Mouse (Mus musculus): ENCODE data around the gene H1f0.

- TF ChIP-seq CTCF (IDR thresholded peaks at IDR 0.05; ENCODE audit: insufficient read depth, low read length) (no peak), POLR2A (IDR thresholded peaks at IDR 0.05; ENCODE audit: borderline replicate concordance, extremely low read depth, low read depth, low read length) (no peak)
These were observed 39.7 kb upstream of the H1f0 start for GRCm38 (mm10) chr15:78988499-78988971.

All from lung, adult 2 months (tissue).